Comparison of ENCODE assay signal across 10 mouse cellular contexts in genomic region chr1:72226887-72227481, GRCm38 (mm10). TPM values are rescaled to one million over a fixed set of nuclear protein-coding genes. Genes with fewer than 3 reads are reported as not detected.
DNase-seq lines count a peak whose midpoint lies in the region; ATAC-seq and TF ChIP-seq lines count a peak whose summit lies in the region.
"Had no signal": no experiment of that assay in that cellular context is flagged by ENCODE, and none has a peak within 500 bp of the region (broad histone marks: within the 10 kb centered on the region; RNA-seq: fewer than 3 reads in every experiment).

No protein-coding gene starts in this region.

- no peak overlapping the region for H3K4me3 ChIP-seq in heart, embryonic 14.5 days (ENCODE audit: control insufficient read depth in 1 of 2, insufficient read depth in 1 of 2, low read depth in 1 of 2, low read length in 2 of 2)
- no peak overlapping the region for H3K4me3 ChIP-seq in lung, embryonic 14.5 days (ENCODE audit: low read depth, low read length)
- H3K4me3 ChIP-seq in ES-E14 (ENCODE audit: insufficient read depth in 1 of 2, low read depth in 1 of 2, low read length in 2 of 2, poor library complexity in 1 of 2, severe bottlenecking in 1 of 2) = no peak overlapping the region
- H3K4me3 ChIP-seq in midbrain, embryonic 13.5 days (replicated peaks) = no peak overlapping the region

- no peaks in the 10 kb centered on the region for H3K36me3 ChIP-seq in heart, embryonic 14.5 days (ENCODE audit: control insufficient read depth, insufficient read depth, low read length)
- no peaks in the 10 kb centered on the region for H3K36me3 ChIP-seq in lung, embryonic 14.5 days (ENCODE audit: insufficient read depth)
- no peaks in the 10 kb centered on the region for H3K36me3 ChIP-seq in ES-E14 (ENCODE audit: control insufficient read depth, insufficient read depth, low read length, poor library complexity, severe bottlenecking)
- H3K36me3 ChIP-seq in midbrain, embryonic 13.5 days = no peaks in the 10 kb centered on the region

- H3K4me2 ChIP-seq in heart, embryonic 14.5 days (ENCODE audit: low read length) = peak overlapping the region; percentile 77
- 0 out of 2 replicates have a peak overlapping the region, but pooled peaks have one; percentile 15 for H3K4me2 ChIP-seq in lung, embryonic 14.5 days
- H3K4me2 ChIP-seq in midbrain, embryonic 13.5 days (replicated peaks) = peak overlapping the region; percentile 62; the same call in 1 of the 2 replicates

- TF ChIP-seq CTCF in lung, embryonic 14.5 days (IDR thresholded peaks at IDR 0.05; ENCODE audit: low read depth) = no peak

- no peak for ATAC-seq in heart, embryonic 14.5 days (ENCODE audit: insufficient number of reproducible peaks, insufficient read depth, low FRiP score, low read depth)
- ATAC-seq in lung, embryonic 14.5 days (ENCODE audit: insufficient read depth) = no peak
- ATAC-seq in midbrain, embryonic 13.5 days = no peak

- no peaks in the 10 kb centered on the region for H3K4me1 ChIP-seq in heart, embryonic 14.5 days (ENCODE audit: control insufficient read depth in 2 of 2, insufficient read depth in 2 of 2, low read length in 2 of 2)
- H3K4me1 ChIP-seq in lung, embryonic 14.5 days (ENCODE audit: insufficient read depth) = no peaks in the 10 kb centered on the region
- H3K4me1 ChIP-seq in ES-E14 (ENCODE audit: control insufficient read depth in 2 of 2, insufficient read depth in 2 of 2, low read length in 2 of 2, poor library complexity in 1 of 2) = peaks cover 7 to 23% of the 10 kb centered on the region in 2 experiments; a peak in 3 of 4 replicates
- H3K4me1 ChIP-seq in midbrain, embryonic 13.5 days (replicated peaks) = no peaks in the 10 kb centered on the region

- 52% methylated on average over 4 of the region's 4 CpGs for WGBS in heart, embryonic 14.5 days
- 24% methylated on average over 4 of the region's 4 CpGs for WGBS in lung, embryonic 14.5 days
- WGBS in midbrain, embryonic 13.5 days = 63% methylated on average over 4 of the region's 4 CpGs

- DNase-seq in heart, postnatal 4 days = no peak
- DNase-seq in lung, embryonic 14.5 days = no peak
- DNase-seq in lung, adult 18-20 months = no peak
- no peak for DNase-seq in ES-E14 (ENCODE audit: low read depth, low spot score)
- no peak for DNase-seq in testis, postnatal 14 days (ENCODE audit: low spot score)
- no peak for DNase-seq in ovary, adult 18-20 months (ENCODE audit: low spot score)
- DNase-seq: heart, postnatal 14 days had no signal

- peak overlapping the region in 1 of 2 experiments; percentile 9; a peak in 1 of 4 replicates for H3K27ac ChIP-seq in heart, embryonic 14.5 days (replicated peaks in 1 of 2; ENCODE audit: control insufficient read depth in 1 of 2, insufficient read depth in 1 of 2, low read depth in 2 of 2, low read length in 2 of 2)
- no peak overlapping the region for H3K27ac ChIP-seq in lung, embryonic 14.5 days (ENCODE audit: low read depth)
- no peak overlapping the region; the same call in 1 of the 2 replicates for H3K27ac ChIP-seq in ES-E14 (ENCODE audit: insufficient read depth, low read depth, low read length, poor library complexity, severe bottlenecking)
- no peak overlapping the region for H3K27ac ChIP-seq in midbrain, embryonic 13.5 days

- in situ Hi-C loops in ES-E14 (cut with MboI; ENCODE audit: low sequenced_read_pairs in 2 of 2, unreplicated experiment in 2 of 2) = no loop called here

- no peak overlapping the region for H3K9ac ChIP-seq in heart, embryonic 14.5 days (ENCODE audit: low read length)
- H3K9ac ChIP-seq in lung, embryonic 14.5 days = no peak overlapping the region
- no peak overlapping the region for H3K9ac ChIP-seq in ES-E14 (ENCODE audit: insufficient read depth, low read depth, low read length, poor library complexity, severe bottlenecking)
- no peak overlapping the region for H3K9ac ChIP-seq in midbrain, embryonic 13.5 days (replicated peaks)

- H3K27me3 ChIP-seq in heart, embryonic 14.5 days (ENCODE audit: control insufficient read depth, insufficient read depth, low read length) = no peaks in the 10 kb centered on the region; the same call in 1 of the 2 replicates
- H3K27me3 ChIP-seq in lung, embryonic 14.5 days (ENCODE audit: insufficient read depth, low read length) = peaks cover 8% of the 10 kb centered on the region; the same call in 1 of the 2 replicates
- H3K27me3 ChIP-seq in midbrain, embryonic 13.5 days = peaks cover 31% of the 10 kb centered on the region

- no peaks in the 10 kb centered on the region for H3K9me3 ChIP-seq in heart, embryonic 14.5 days (ENCODE audit: control insufficient read depth, low read length)
- no peaks in the 10 kb centered on the region for H3K9me3 ChIP-seq in lung, embryonic 14.5 days (ENCODE audit: low read depth, low read length)
- no peaks in the 10 kb centered on the region for H3K9me3 ChIP-seq in ES-E14 (ENCODE audit: control insufficient read depth, insufficient read depth, low read depth, low read length)
- no peaks in the 10 kb centered on the region for H3K9me3 ChIP-seq in midbrain, embryonic 13.5 days

TF ChIP-seq in ES-E14, 5 proteins besides CTCF, POLR2A, EP300 and RAD21:
- no peak for TF ChIP-seq ZC3H11A (IDR thresholded peaks at IDR 0.05; ENCODE audit: borderline replicate concordance, low read depth, low read length)
- peak; percentile 59; the same call in 1 of the 2 replicates for TF ChIP-seq ZNF384 (IDR thresholded peaks at IDR 0.05; ENCODE audit: low read depth, low read length)
- TF ChIP-seq CHD2 (IDR thresholded peaks at IDR 0.05; ENCODE audit: low read depth, low read length) = no peak
- no peak for TF ChIP-seq HCFC1 (IDR thresholded peaks at IDR 0.05; ENCODE audit: borderline replicate concordance, insufficient read depth, low read length)

RNA-seq across cellular contexts. Expression of gene Mreg, which starts 14.9 kb away (rescaled TPM):
- 6.5 and 6.8 TPM in 2 replicates for polyA plus RNA-seq in heart, embryonic 14.5 days (2014; fragmentation: Nextera tagmentation; extraction: Ambion mirVana)
- total RNA-seq in heart, postnatal 4 days (2021) = 10 to 100 TPM; 17.7 to 21.1 TPM
- 1.5 and 1.8 TPM in 2 replicates for polyA plus RNA-seq in lung, embryonic 14.5 days (2014; fragmentation: Nextera tagmentation; extraction: Ambion mirVana)
- total RNA-seq in ES-E14 (2012; rRNA removed) = 92.1 and 94.8 TPM in 2 replicates
- polyA plus RNA-seq in midbrain, embryonic 13.5 days (2015; fragmentation: Nextera tagmentation; extraction: Ambion mirVana) = 1.4 and 1.8 TPM in 2 replicates

RNA-seq across cellular contexts. Expression of gene Pecr, which starts 57.1 kb away (rescaled TPM):
- 19.1 and 23.8 TPM in 2 replicates for polyA plus RNA-seq in heart, embryonic 14.5 days (2014; fragmentation: Nextera tagmentation; extraction: Ambion mirVana)
- 10 to 100 TPM; 11.7 to 12.1 TPM for total RNA-seq in heart, postnatal 4 days (2021)
- 22.7 and 25.6 TPM in 2 replicates for polyA plus RNA-seq in lung, embryonic 14.5 days (2014; fragmentation: Nextera tagmentation; extraction: Ambion mirVana)
- total RNA-seq in ES-E14 (2012; rRNA removed) = 14.3 and 16.8 TPM in 2 replicates
- polyA plus RNA-seq in midbrain, embryonic 13.5 days (2015; fragmentation: Nextera tagmentation; extraction: Ambion mirVana) = 8.7 and 10.2 TPM in 2 replicates

RNA-seq across cellular contexts. Expression of gene Tmem169, which starts 57.2 kb away (rescaled TPM):
- polyA plus RNA-seq in heart, embryonic 14.5 days (2014; fragmentation: Nextera tagmentation; extraction: Ambion mirVana) = 0.28 and 0.32 TPM in 2 replicates
- total RNA-seq in heart, postnatal 4 days (2021) = under 1 TPM; 0.12 to 0.16 TPM
- polyA plus RNA-seq in lung, embryonic 14.5 days (2014; fragmentation: Nextera tagmentation; extraction: Ambion mirVana) = 1.1 and 2.3 TPM in 2 replicates
- 0.32 and 0.36 TPM in 2 replicates for total RNA-seq in ES-E14 (2012; rRNA removed)
- 36.1 and 39.7 TPM in 2 replicates for polyA plus RNA-seq in midbrain, embryonic 13.5 days (2015; fragmentation: Nextera tagmentation; extraction: Ambion mirVana)
- total RNA-seq: gastrocnemius, adult 8-10 months; heart, postnatal 14 days had no signal

Comparison
In these comparisons a context has a peak if more than half of its experiments do, and no peak if none do; other contexts are left out.
1. H3K4me2 ChIP-seq: peak in every context shown above with its lines; median percentile 77 in heart, embryonic 14.5 days; 62 in midbrain, embryonic 13.5 days; 15 in lung, embryonic 14.5 days.
2. RNA of gene Tmem169, which starts 57.2 kb away (polyA plus RNA-seq): 36.1 to 39.7 TPM in midbrain, embryonic 13.5 days; 1.1 to 2.3 TPM in lung, embryonic 14.5 days and 0.28 to 0.32 TPM in heart, embryonic 14.5 days; every median in the first group is over 10 times any median in the second.